8 mouse cellular contexts compared by ENCODE assay signal in the genomic region with DNA sequence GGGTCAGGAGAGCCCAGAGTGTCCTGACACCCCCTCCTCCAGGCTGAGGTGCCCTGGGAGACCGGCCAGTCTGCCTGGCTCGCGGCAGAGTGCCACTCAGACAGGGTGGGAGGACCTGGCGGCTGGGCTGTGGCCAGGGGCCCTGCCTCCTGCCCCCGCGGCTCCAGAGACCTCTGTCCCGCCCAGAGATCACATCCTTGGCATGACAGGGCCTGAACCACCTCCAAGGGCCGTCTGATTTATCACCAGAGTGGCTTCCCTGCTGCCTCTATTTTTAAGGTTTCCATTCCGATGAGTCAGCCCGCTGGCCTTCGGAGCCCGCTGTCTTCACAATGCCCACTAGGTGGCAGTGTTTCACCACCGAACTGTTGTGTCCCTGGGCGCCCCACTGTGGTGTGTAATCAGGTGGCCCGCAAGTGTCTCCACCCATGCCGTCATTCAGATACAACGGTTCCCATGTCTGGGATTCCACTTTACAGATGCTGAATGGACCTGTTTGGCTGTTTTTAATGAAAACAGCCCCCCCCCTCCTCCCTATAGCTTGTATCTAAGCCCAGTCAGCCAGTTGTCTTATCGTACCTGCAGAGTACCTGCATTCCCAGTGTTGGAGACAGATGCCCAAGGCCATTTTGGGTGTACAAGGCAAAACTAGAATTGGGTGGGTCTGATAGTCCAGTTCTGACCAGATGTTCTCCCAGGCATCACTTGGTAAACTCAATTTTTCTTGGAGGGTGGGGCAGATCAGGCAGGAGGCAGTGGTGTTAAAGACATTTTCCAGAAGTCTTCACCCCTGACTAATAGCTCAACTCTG. TPM values are rescaled to one million over a fixed set of nuclear protein-coding genes. Genes with fewer than 3 reads are reported as not detected.
DNase-seq lines count a peak whose midpoint lies in the region; ATAC-seq lines count a peak whose summit lies in the region.

No protein-coding gene starts in this region.

- no peak overlapping the region for H3K27ac ChIP-seq in embryonic facial prominence, embryonic 11.5 days (replicated peaks; ENCODE audit: low read depth, low read length)
- 0 out of 2 replicates have a peak overlapping the region, but pooled peaks have one; percentile 2 for H3K27ac ChIP-seq in limb, embryonic 10.5 days
- H3K27ac ChIP-seq in midbrain, embryonic 13.5 days: no peak overlapping the region

- DNase-seq in 3134 (ENCODE audit: extremely low read depth, insufficient read length, low spot score): peak; percentile 83
- DNase-seq in adrenal gland, postnatal 14 days: peak; percentile 95
- DNase-seq in embryonic facial prominence, embryonic 11.5 days (ENCODE audit: low spot score): peak; percentile 93
- peak; percentile 88 to 93 for DNase-seq in heart, adult 18-20 months
- peak; percentile 85 for DNase-seq in kidney, adult 18-20 months
- peak; percentile 92 for DNase-seq in limb, embryonic 10.5 days (ENCODE audit: low spot score)
- peak; percentile 41 to 68 for DNase-seq in spleen, adult 18-20 months

- 0 out of 2 replicates have a peak overlapping the region, but pooled peaks have one; percentile 5 for H3K4me3 ChIP-seq in embryonic facial prominence, embryonic 11.5 days (ENCODE audit: low read depth, low read length)
- peak overlapping the region; percentile 25 for H3K4me3 ChIP-seq in limb, embryonic 10.5 days
- H3K4me3 ChIP-seq in midbrain, embryonic 13.5 days (replicated peaks): peak overlapping the region; percentile 17

- H3K9me3 ChIP-seq in embryonic facial prominence, embryonic 11.5 days (replicated peaks; ENCODE audit: control insufficient read depth, low read length): no peaks in the 10 kb centered on the region
- H3K9me3 ChIP-seq in limb, embryonic 10.5 days (replicated peaks): no peaks in the 10 kb centered on the region
- no peaks in the 10 kb centered on the region for H3K9me3 ChIP-seq in midbrain, embryonic 13.5 days

- no peaks in the 10 kb centered on the region for H3K36me3 ChIP-seq in embryonic facial prominence, embryonic 11.5 days (replicated peaks; ENCODE audit: control insufficient read depth, insufficient read depth, low read depth, low read length)
- no peaks in the 10 kb centered on the region for H3K36me3 ChIP-seq in limb, embryonic 10.5 days
- no peaks in the 10 kb centered on the region for H3K36me3 ChIP-seq in midbrain, embryonic 13.5 days

- H3K4me1 ChIP-seq in embryonic facial prominence, embryonic 11.5 days (ENCODE audit: control insufficient read depth, insufficient read depth, low read length): no peaks in the 10 kb centered on the region
- peaks cover 63% of the 10 kb centered on the region for H3K4me1 ChIP-seq in limb, embryonic 10.5 days
- H3K4me1 ChIP-seq in midbrain, embryonic 13.5 days (replicated peaks): 0 out of 2 replicates have a peak, but pooled peaks cover 8% of the 10 kb centered on the region

- ATAC-seq in embryonic facial prominence, embryonic 11.5 days (replicated peaks; ENCODE audit: insufficient number of reproducible peaks, low FRiP score, low TSS enrichment, low read depth): peak; percentile 50; the same call in 1 of the 2 replicates
- peak; percentile 87 for ATAC-seq in midbrain, embryonic 13.5 days

- H3K4me2 ChIP-seq in embryonic facial prominence, embryonic 11.5 days (ENCODE audit: low read depth, low read length): peak overlapping the region; percentile 21
- H3K4me2 ChIP-seq in midbrain, embryonic 13.5 days (replicated peaks): peak overlapping the region; percentile 44

- WGBS in embryonic facial prominence, embryonic 11.5 days: 5% methylated on average over 18 of the region's 18 CpGs
- WGBS in limb, embryonic 10.5 days: 4% methylated on average over 18 of the region's 18 CpGs
- 4% methylated on average over 15 of the region's 18 CpGs for WGBS in midbrain, embryonic 13.5 days

- H3K9ac ChIP-seq in embryonic facial prominence, embryonic 11.5 days (replicated peaks; ENCODE audit: low read length): no peak overlapping the region
- peak overlapping the region; percentile 53 for H3K9ac ChIP-seq in midbrain, embryonic 13.5 days (replicated peaks)

- peaks cover 10% of the 10 kb centered on the region for H3K27me3 ChIP-seq in embryonic facial prominence, embryonic 11.5 days (ENCODE audit: control insufficient read depth, insufficient read depth, low read length)
- H3K27me3 ChIP-seq in limb, embryonic 10.5 days (ENCODE audit: low read depth, poor library complexity, severe bottlenecking): peaks cover 49% of the 10 kb centered on the region
- H3K27me3 ChIP-seq in midbrain, embryonic 13.5 days: peaks cover 39% of the 10 kb centered on the region

RNA-seq across cellular contexts. Expression of a gene that starts 3.4 kb away (rescaled TPM):
- not detected in 2 replicates for total RNA-seq in adrenal gland, postnatal 14 days (2021)
- polyA plus RNA-seq in embryonic facial prominence, embryonic 11.5 days (2014; fragmentation: Nextera tagmentation; extraction: Ambion mirVana): 0.08 TPM in 1 of 2 replicates, not detected in the other
- total RNA-seq in heart, adult 18-20 months (2021): under 1 TPM in 1 of 2 experiments, not detected in 1; 0.13 TPM
- polyA plus RNA-seq in limb, embryonic 10.5 days (2016; fragmentation: Nextera tagmentation; extraction: Ambion mirVana): not detected in 2 replicates
- polyA plus RNA-seq in midbrain, embryonic 13.5 days (2015; fragmentation: Nextera tagmentation; extraction: Ambion mirVana): 0.06 and 0.07 TPM in 2 replicates

RNA-seq across cellular contexts. Expression of a gene that starts 18.5 kb away (rescaled TPM):
- 3.6 and 6.1 TPM in 2 replicates for total RNA-seq in adrenal gland, postnatal 14 days (2021)
- 0.74 and 0.79 TPM in 2 replicates for polyA plus RNA-seq in embryonic facial prominence, embryonic 11.5 days (2014; fragmentation: Nextera tagmentation; extraction: Ambion mirVana)
- 1 to 10 TPM; 2.2 to 2.6 TPM for total RNA-seq in heart, adult 18-20 months (2021)
- 0.26 and 0.64 TPM in 2 replicates for polyA plus RNA-seq in limb, embryonic 10.5 days (2016; fragmentation: Nextera tagmentation; extraction: Ambion mirVana)
- polyA plus RNA-seq in midbrain, embryonic 13.5 days (2015; fragmentation: Nextera tagmentation; extraction: Ambion mirVana): 3.4 and 3.6 TPM in 2 replicates

RNA-seq across cellular contexts. Expression of a gene that starts 37.0 kb away (rescaled TPM):
- total RNA-seq in adrenal gland, postnatal 14 days (2021): 2.8 and 4.4 TPM in 2 replicates
- 0.45 and 1.00 TPM in 2 replicates for polyA plus RNA-seq in embryonic facial prominence, embryonic 11.5 days (2014; fragmentation: Nextera tagmentation; extraction: Ambion mirVana)
- not detected for total RNA-seq in heart, adult 18-20 months (2021)
- 0.58 and 0.68 TPM in 2 replicates for polyA plus RNA-seq in limb, embryonic 10.5 days (2016; fragmentation: Nextera tagmentation; extraction: Ambion mirVana)
- 3.5 and 6.3 TPM in 2 replicates for polyA plus RNA-seq in midbrain, embryonic 13.5 days (2015; fragmentation: Nextera tagmentation; extraction: Ambion mirVana)

RNA-seq across cellular contexts. Expression of a gene that starts 47.8 kb away (rescaled TPM):
- total RNA-seq in adrenal gland, postnatal 14 days (2021): 0.48 and 1.1 TPM in 2 replicates
- polyA plus RNA-seq in embryonic facial prominence, embryonic 11.5 days (2014; fragmentation: Nextera tagmentation; extraction: Ambion mirVana): 0.89 and 1.6 TPM in 2 replicates
- not detected for total RNA-seq in heart, adult 18-20 months (2021)
- 0.53 and 1.7 TPM in 2 replicates for polyA plus RNA-seq in limb, embryonic 10.5 days (2016; fragmentation: Nextera tagmentation; extraction: Ambion mirVana)
- polyA plus RNA-seq in midbrain, embryonic 13.5 days (2015; fragmentation: Nextera tagmentation; extraction: Ambion mirVana): 3.4 and 3.9 TPM in 2 replicates
